ENCODE assay signal across 8 mouse cellular contexts in genomic region chr7:35169341-35169740, GRCm38 (mm10). TPM values are rescaled to one million over a fixed set of nuclear protein-coding genes. Genes with fewer than 3 reads are reported as not detected.
DNase-seq lines count a peak whose midpoint lies in the region; ATAC-seq and TF ChIP-seq lines count a peak whose summit lies in the region.

No protein-coding gene starts in this region.

- no peaks in the 10 kb centered on the region for H3K79me2 ChIP-seq in heart, adult 2 months (replicated peaks; ENCODE audit: control insufficient read depth, insufficient read depth, low read length)

- H3K27me3 ChIP-seq in heart, adult 2 months (ENCODE audit: control insufficient read depth, insufficient read depth, low read length), result no peaks in the 10 kb centered on the region
- no peaks in the 10 kb centered on the region for H3K27me3 ChIP-seq in liver, embryonic 13.5 days
- peaks cover 27% of the 10 kb centered on the region for H3K27me3 ChIP-seq in neural tube, embryonic 13.5 days

- no peak overlapping the region for H3K4me3 ChIP-seq in heart, adult 2 months
- H3K4me3 ChIP-seq in liver, embryonic 13.5 days (replicated peaks), result no peak overlapping the region
- H3K4me3 ChIP-seq in neural tube, embryonic 13.5 days, result no peak overlapping the region

- no peak overlapping the region for H3K4me2 ChIP-seq in liver, embryonic 13.5 days
- H3K4me2 ChIP-seq in neural tube, embryonic 13.5 days, result no peak overlapping the region

- TF ChIP-seq POLR2A in heart, adult 2 months (IDR thresholded peaks at IDR 0.05; ENCODE audit: insufficient read depth, low read depth, low read length), result no peak

- H3K4me1 ChIP-seq in heart, adult 2 months (ENCODE audit: control insufficient read depth, insufficient read depth, low read length), result peaks cover 1% of the 10 kb centered on the region
- H3K4me1 ChIP-seq in liver, embryonic 13.5 days (replicated peaks), result peaks cover 17% of the 10 kb centered on the region
- peaks cover 9% of the 10 kb centered on the region; the same call in 1 of the 2 replicates for H3K4me1 ChIP-seq in neural tube, embryonic 13.5 days (replicated peaks)

- TF ChIP-seq EP300 in heart, adult 2 months (IDR thresholded peaks at IDR 0.05; ENCODE audit: insufficient read depth, low read depth, low read length), result peak; percentile 78; the same call in 1 of the 2 replicates

- H3K9me3 ChIP-seq in liver, embryonic 13.5 days (replicated peaks), result no peaks in the 10 kb centered on the region
- H3K9me3 ChIP-seq in neural tube, embryonic 13.5 days, result no peaks in the 10 kb centered on the region

- TF ChIP-seq CTCF in heart, adult 2 months (IDR thresholded peaks at IDR 0.05), result peak; percentile 98

- intact Hi-C loops in heart, adult 2 months (cut with DNase I), result loop anchor here (1.0 to 10.0 kb wide), 3 partner anchors 51 to 255 kb away; partner anchors contain the start of genes Cebpa and Pepd

- ATAC-seq in liver, embryonic 13.5 days (ENCODE audit: low read depth), result no peak
- ATAC-seq in neural tube, embryonic 13.5 days (ENCODE audit: low read depth), result peak; percentile 13; the same call in 1 of the 2 replicates

- no peaks in the 10 kb centered on the region for H3K36me3 ChIP-seq in heart, adult 2 months (ENCODE audit: control insufficient read depth, insufficient read depth, low read length)
- no peaks in the 10 kb centered on the region for H3K36me3 ChIP-seq in liver, embryonic 13.5 days
- no peaks in the 10 kb centered on the region for H3K36me3 ChIP-seq in neural tube, embryonic 13.5 days

- WGBS in heart, adult 2 months, result 12% methylated on average over 6 of the region's 6 CpGs
- WGBS in liver, embryonic 13.5 days (ENCODE audit: insufficient replicate concordance), result 13% methylated on average over 6 of the region's 6 CpGs
- WGBS in neural tube, embryonic 13.5 days, result 15% methylated on average over 6 of the region's 6 CpGs

- H3K9ac ChIP-seq in heart, adult 2 months (ENCODE audit: low read depth, low read length), result no peak overlapping the region
- no peak overlapping the region for H3K9ac ChIP-seq in liver, embryonic 13.5 days
- no peak overlapping the region for H3K9ac ChIP-seq in neural tube, embryonic 13.5 days

- DNase-seq in A20 (ENCODE audit: low read depth, low spot score), result peak; percentile 74
- DNase-seq in adrenal gland, adult 8-10 months, result peak; percentile 74
- peak; percentile 88 for DNase-seq in embryo, embryonic 11 days
- peak; percentile 84 to 92 for DNase-seq in heart, adult 2 months
- DNase-seq in kidney, postnatal 14 days, result peak; percentile 90
- peak; percentile 54 for DNase-seq in liver, embryonic 13.5 days
- DNase-seq in telencephalon, adult 2 months (ENCODE audit: low read depth, low spot score), result peak; percentile 38

- no peak overlapping the region for H3K27ac ChIP-seq in heart, adult 2 months
- 0 out of 2 replicates have a peak overlapping the region, but pooled peaks have one; percentile 27 for H3K27ac ChIP-seq in liver, embryonic 13.5 days
- no peak overlapping the region for H3K27ac ChIP-seq in neural tube, embryonic 13.5 days (replicated peaks)

RNA-seq across cellular contexts. Expression of gene Slc7a10, which starts 16.8 kb away (rescaled TPM):
- total RNA-seq in adrenal gland, adult 8-10 months (2022), result 10 to 100 TPM; 12.2 to 29.7 (median 14.9) TPM
- total RNA-seq in heart, adult 2 months (2021), result under 1 TPM; 0.60 to 0.77 TPM
- 1.5 and 2.9 TPM in 2 replicates for polyA plus RNA-seq in heart, adult 2 months (2012; rRNA removed)
- polyA plus RNA-seq in liver, embryonic 13.5 days (2015; fragmentation: Nextera tagmentation; extraction: Ambion mirVana), result 0.41 and 0.54 TPM in 2 replicates
- 6.2 and 7.5 TPM in 2 replicates for polyA plus RNA-seq in neural tube, embryonic 13.5 days (2015; fragmentation: Nextera tagmentation; extraction: Ambion mirVana)

RNA-seq across cellular contexts. Expression of gene Lrp3, which starts 46.0 kb away (rescaled TPM):
- total RNA-seq in adrenal gland, adult 8-10 months (2022), result 10 to 100 TPM; 21.8 to 24.6 (median 24.3) TPM
- 1 to 10 TPM; 6.7 to 7.4 TPM for total RNA-seq in heart, adult 2 months (2021)
- polyA plus RNA-seq in heart, adult 2 months (2012; rRNA removed), result 9.4 and 10.7 TPM in 2 replicates
- 0.38 and 0.50 TPM in 2 replicates for polyA plus RNA-seq in liver, embryonic 13.5 days (2015; fragmentation: Nextera tagmentation; extraction: Ambion mirVana)
- 20.8 and 21.7 TPM in 2 replicates for polyA plus RNA-seq in neural tube, embryonic 13.5 days (2015; fragmentation: Nextera tagmentation; extraction: Ambion mirVana)

RNA-seq across cellular contexts. Expression of gene Cebpa, which starts 50.2 kb away (rescaled TPM):
- total RNA-seq in adrenal gland, adult 8-10 months (2022), result 100 to 1,000 TPM in 2 of 4 experiments, 10 to 100 TPM in 2; 45.2 to 106 (median 92.9) TPM
- 1 to 10 TPM; 7.3 to 7.8 TPM for total RNA-seq in heart, adult 2 months (2021)
- 8.6 and 16.5 TPM in 2 replicates for polyA plus RNA-seq in heart, adult 2 months (2012; rRNA removed)
- 4.3 and 5.3 TPM in 2 replicates for polyA plus RNA-seq in liver, embryonic 13.5 days (2015; fragmentation: Nextera tagmentation; extraction: Ambion mirVana)
- polyA plus RNA-seq in neural tube, embryonic 13.5 days (2015; fragmentation: Nextera tagmentation; extraction: Ambion mirVana), result 0.69 and 1.1 TPM in 2 replicates

Comparison
In these comparisons a context has a peak if more than half of its experiments do, and no peak if none do; other contexts are left out.
1. DNase-seq: peak in every context shown above with its lines; median percentile 90 in kidney, postnatal 14 days; 88 in embryo, embryonic 11 days; 88 in heart, adult 2 months; 74 in A20; 74 in adrenal gland, adult 8-10 months; 54 in liver, embryonic 13.5 days; 38 in telencephalon, adult 2 months.